Mouse (Mus musculus): ENCODE data around the gene Sumo2. TPM values are rescaled to one million over a fixed set of nuclear protein-coding genes. Genes with fewer than 3 reads are reported as not detected.
"Not testable (repeated sequence)": the region's sequence is repeated elsewhere in the genome, so short reads cannot be mapped to it uniquely, and the experiment has no call there.

The Sumo2 gene
- total RNA-seq, 2 experiments from 2014 or later = 318 to 328 TPM

- peak; percentile 55 for TF ChIP-seq CTCF (conservative IDR thresholded peaks at IDR 0.05)
- Histone ChIP-seq H3K27ac (peak overlapping the region; percentile 95), H3K4me3 (peak overlapping the region; percentile 80; the same call in 1 of the 2 replicates)
- peak; percentile 38 to 39 for DNase-seq (ENCODE audit: low spot score in 2 of 2)
Measured at GRCm38 (mm10) chr11:115536856-115537568, 936 bp upstream of the Sumo2 start.

GRCm38 (mm10) chr11:115535401-115536037, 557 bp downstream of the Sumo2 start:
- Histone ChIP-seq H3K4me3 (peak overlapping the region; percentile 80), H3K27ac (peak overlapping the region; percentile 95)
- TF ChIP-seq CTCF (conservative IDR thresholded peaks at IDR 0.05) = no peak
- DNase-seq (ENCODE audit: low spot score in 2 of 2) = peak; percentile 32 to 67

GRCm38 (mm10) chr11:115534759-115535371, 1.2 kb downstream of the Sumo2 start:
- TF ChIP-seq CTCF (conservative IDR thresholded peaks at IDR 0.05) = no peak
- Histone ChIP-seq H3K27ac (peak overlapping the region; percentile 95), H3K4me3 (peak overlapping the region; percentile 80)

GRCm38 (mm10) chr11:115526446-115526845, 9.6 kb downstream of the Sumo2 start:
- not testable (repeated sequence) for H3K27ac ChIP-seq; H3K4me3 ChIP-seq; DNase-seq (ENCODE audit: low spot score in 2 of 2)
- TF ChIP-seq CTCF (conservative IDR thresholded peaks at IDR 0.05) = peak; percentile 36

More at GRCm38 (mm10) chr11:115534759-115535371, 1.2 kb downstream of the Sumo2 start:
- no peak for DNase-seq (ENCODE audit: low spot score in 2 of 2)

GRCm38 (mm10) chr11:115522703-115523102, 13.4 kb downstream of the Sumo2 start:
- Histone ChIP-seq H3K27ac (no peak overlapping the region), H3K4me3 (no peak overlapping the region)
- no peak for DNase-seq (ENCODE audit: low spot score in 2 of 2)
- TF ChIP-seq CTCF (conservative IDR thresholded peaks at IDR 0.05) = no peak

GRCm38 (mm10) chr11:115522238-115522637, 13.8 kb downstream of the Sumo2 start:
- H3K27ac ChIP-seq = no peak overlapping the region
- no peak for TF ChIP-seq CTCF (conservative IDR thresholded peaks at IDR 0.05)
- no peak overlapping the region for H3K4me3 ChIP-seq
- DNase-seq (ENCODE audit: low spot score in 2 of 2) = no peak

GRCm38 (mm10) chr11:115521080-115521479, 15.0 kb downstream of the Sumo2 start:
- Histone ChIP-seq H3K4me3 (no peak overlapping the region), H3K27ac (no peak overlapping the region)
- TF ChIP-seq CTCF (conservative IDR thresholded peaks at IDR 0.05) = no peak
- DNase-seq (ENCODE audit: low spot score in 2 of 2) = no peak

- DNase-seq (ENCODE audit: low spot score in 2 of 2) = no peak
- Histone ChIP-seq H3K27ac (no peak overlapping the region), H3K4me3 (no peak overlapping the region)
Measured at GRCm38 (mm10) chr11:115520218-115520617, 15.9 kb downstream of the Sumo2 start.

GRCm38 (mm10) chr11:115519581-115519980, 16.5 kb downstream of the Sumo2 start:
- no peak overlapping the region for H3K4me3 ChIP-seq
- DNase-seq (ENCODE audit: low spot score in 2 of 2) = no peak
- no peak for TF ChIP-seq CTCF (conservative IDR thresholded peaks at IDR 0.05)

More at GRCm38 (mm10) chr11:115520218-115520617, 15.9 kb downstream of the Sumo2 start:
- no peak for TF ChIP-seq CTCF (conservative IDR thresholded peaks at IDR 0.05)

GRCm38 (mm10) chr11:115518693-115519092, 17.4 kb downstream of the Sumo2 start:
- no peak for DNase-seq (ENCODE audit: low spot score in 2 of 2)
- no peak for TF ChIP-seq CTCF (conservative IDR thresholded peaks at IDR 0.05)
- Histone ChIP-seq H3K4me3 (no peak overlapping the region), H3K27ac (peak overlapping the region; percentile 60)

More at GRCm38 (mm10) chr11:115519581-115519980, 16.5 kb downstream of the Sumo2 start:
- no peak overlapping the region for H3K27ac ChIP-seq

GRCm38 (mm10) chr11:115516942-115517341, 19.1 kb downstream of the Sumo2 start:
- Histone ChIP-seq H3K4me3 (no peak overlapping the region), H3K27ac (no peak overlapping the region)
- no peak for DNase-seq (ENCODE audit: low spot score in 2 of 2)
- no peak for TF ChIP-seq CTCF (conservative IDR thresholded peaks at IDR 0.05)

GRCm38 (mm10) chr11:115515021-115515420, 21.1 kb downstream of the Sumo2 start:
- Histone ChIP-seq H3K27ac (no peak overlapping the region), H3K4me3 (no peak overlapping the region)
- no peak for TF ChIP-seq CTCF (conservative IDR thresholded peaks at IDR 0.05)
- no peak for DNase-seq (ENCODE audit: low spot score in 2 of 2)

- peak; percentile 96 to 97 for DNase-seq (ENCODE audit: low spot score in 2 of 2)
- peak within 1 kb of the TSS; percentile 93 for H3K27ac ChIP-seq
- no peak for TF ChIP-seq CTCF (conservative IDR thresholded peaks at IDR 0.05)
- peak within 1 kb of the TSS; percentile 85 for H3K4me3 ChIP-seq
Measured at GRCm38 (mm10) chr11:115514238-115514663, 21.8 kb downstream of the Sumo2 start, which contains the start of gene Jpt1. Gene Jpt1, minus strand, starts transcription at chr11:115514387.

All from layer of hippocampus, adult 2 months (tissue).